Comparison of ENCODE assay signal across 11 mouse cellular contexts in genomic region chr10:43694508-43694907, GRCm38 (mm10).
DNase-seq lines count a peak whose midpoint lies in the region; ATAC-seq lines count a peak whose summit lies in the region.
"Had no signal": no experiment of that assay in that cellular context is flagged by ENCODE, and none has a peak within 500 bp of the region (broad histone marks: within the 10 kb centered on the region; RNA-seq: fewer than 3 reads in every experiment).

No protein-coding gene starts in this region.

- DNase-seq in heart, embryonic 10.5 days (ENCODE audit: low spot score): no peak
- DNase-seq in heart, adult 8-10 months (ENCODE audit: low spot score): no peak
- DNase-seq in 416B (ENCODE audit: low read depth): peak; percentile 71
- no peak for DNase-seq in right cerebral cortex, postnatal 10 days (ENCODE audit: low spot score in 2 of 2)
- no peak for DNase-seq in frontal cortex, postnatal 36 days (ENCODE audit: low spot score in 2 of 2)
- DNase-seq in cerebellum, adult 18-20 months: no peak
- DNase-seq: left cerebral cortex, postnatal 4 days had no signal

- peak; percentile 79 for ATAC-seq in embryonic facial prominence, embryonic 12.5 days (ENCODE audit: insufficient number of reproducible peaks, insufficient read depth, low FRiP score, low TSS enrichment)
- 0 out of 2 replicates have a peak, but pooled peaks have one; percentile 66 for ATAC-seq in limb, embryonic 13.5 days (ENCODE audit: low FRiP score, low read depth)
- ATAC-seq: CD4-positive, CD25-positive, alpha-beta regulatory T cell, adult 4 months had no signal

- WGBS in heart, embryonic 10.5 days: 23% methylated on average over 6 of the region's 6 CpGs
- WGBS in embryonic facial prominence, embryonic 12.5 days: 14% methylated on average over 6 of the region's 6 CpGs
- WGBS in limb, embryonic 13.5 days: 18% methylated on average over 6 of the region's 6 CpGs

- H3K4me3 ChIP-seq in heart, embryonic 10.5 days: no peak overlapping the region
- H3K4me3 ChIP-seq in embryonic facial prominence, embryonic 12.5 days: no peak overlapping the region
- H3K4me3 ChIP-seq in limb, embryonic 13.5 days: no peak overlapping the region

- H3K4me1 ChIP-seq in heart, embryonic 10.5 days: peaks cover 27% of the 10 kb centered on the region
- H3K4me1 ChIP-seq in embryonic facial prominence, embryonic 12.5 days: peaks cover 28% of the 10 kb centered on the region
- peaks cover 33% of the 10 kb centered on the region for H3K4me1 ChIP-seq in limb, embryonic 13.5 days

- no peaks in the 10 kb centered on the region for H3K36me3 ChIP-seq in heart, embryonic 10.5 days
- H3K36me3 ChIP-seq in embryonic facial prominence, embryonic 12.5 days: no peaks in the 10 kb centered on the region
- H3K36me3 ChIP-seq in limb, embryonic 13.5 days: no peaks in the 10 kb centered on the region

- H3K9me3 ChIP-seq in heart, embryonic 10.5 days: no peaks in the 10 kb centered on the region
- H3K9me3 ChIP-seq in embryonic facial prominence, embryonic 12.5 days: no peaks in the 10 kb centered on the region
- no peaks in the 10 kb centered on the region for H3K9me3 ChIP-seq in limb, embryonic 13.5 days

- no peak overlapping the region for H3K4me2 ChIP-seq in embryonic facial prominence, embryonic 12.5 days (replicated peaks)
- H3K4me2 ChIP-seq in limb, embryonic 13.5 days (replicated peaks): no peak overlapping the region
- H3K4me2 ChIP-seq: hindbrain, embryonic 14.5 days had no signal

- peak overlapping the region; percentile 62 for H3K27ac ChIP-seq in heart, embryonic 10.5 days
- no peak overlapping the region for H3K27ac ChIP-seq in embryonic facial prominence, embryonic 12.5 days
- no peak overlapping the region for H3K27ac ChIP-seq in limb, embryonic 13.5 days
- H3K27ac ChIP-seq: hindbrain, embryonic 14.5 days had no signal

- H3K9ac ChIP-seq in embryonic facial prominence, embryonic 12.5 days: no peak overlapping the region
- no peak overlapping the region for H3K9ac ChIP-seq in limb, embryonic 13.5 days
- H3K9ac ChIP-seq: hindbrain, embryonic 14.5 days had no signal

- H3K27me3 ChIP-seq in heart, embryonic 10.5 days (ENCODE audit: insufficient read depth, poor library complexity, severe bottlenecking): no peaks in the 10 kb centered on the region
- no peaks in the 10 kb centered on the region for H3K27me3 ChIP-seq in embryonic facial prominence, embryonic 12.5 days
- no peaks in the 10 kb centered on the region for H3K27me3 ChIP-seq in limb, embryonic 13.5 days
